Mouse (Mus musculus): ENCODE data around the gene Gm7735.
"Not testable (repeated sequence)": the region's sequence is repeated elsewhere in the genome, so short reads cannot be mapped to it uniquely, and the experiment has no call there.

The Gm7735 gene

DNA sequence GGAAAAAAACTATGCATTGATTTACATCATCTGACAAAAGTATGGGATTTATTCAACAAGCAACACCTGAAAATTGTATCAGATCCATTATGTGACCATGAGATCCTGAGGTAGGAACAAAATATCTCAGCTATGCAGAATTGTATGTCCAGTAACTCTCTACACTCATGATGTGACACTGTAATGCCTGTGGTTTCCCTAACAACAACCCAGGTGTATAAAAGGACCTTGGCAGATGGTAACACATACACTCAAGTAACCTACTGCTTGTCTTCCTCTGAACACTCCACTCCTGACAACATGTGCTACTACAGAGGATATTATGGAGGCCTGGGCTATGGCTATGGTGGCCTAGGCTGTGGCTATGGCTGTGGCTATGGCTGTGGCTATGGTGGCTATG is at the start of gene Gm7735:
Gene Gm7735 (plus strand): TSS at position 301 of the 400 bp plus-strand sequence.
- not testable (repeated sequence) for DNase-seq (ENCODE audit: extremely low spot score)

DNA sequence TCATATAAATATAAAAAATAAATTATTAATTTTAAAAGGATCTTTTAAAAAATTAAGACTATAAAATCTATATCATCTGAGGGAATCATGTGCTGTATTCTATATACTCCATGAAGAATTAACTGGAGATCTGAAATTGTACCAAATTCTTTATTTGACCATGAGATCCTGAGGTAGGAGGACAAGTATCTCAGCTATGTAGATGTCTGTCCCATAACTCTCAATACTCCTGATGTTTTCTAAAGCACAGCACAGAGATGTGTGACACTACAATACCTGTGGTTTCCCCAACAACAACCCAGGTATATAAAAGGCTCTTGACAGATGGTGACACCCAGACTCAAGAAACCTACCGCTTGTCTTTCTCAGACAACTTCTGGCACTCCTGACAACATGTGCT is 28.7 kb upstream of the Gm7735 start, which contains the start of gene Gm6358:
Gene Gm6358 (plus strand): TSS at position 301 of the 400 bp plus-strand sequence.
- DNase-seq (ENCODE audit: extremely low spot score), result no peak

DNA sequence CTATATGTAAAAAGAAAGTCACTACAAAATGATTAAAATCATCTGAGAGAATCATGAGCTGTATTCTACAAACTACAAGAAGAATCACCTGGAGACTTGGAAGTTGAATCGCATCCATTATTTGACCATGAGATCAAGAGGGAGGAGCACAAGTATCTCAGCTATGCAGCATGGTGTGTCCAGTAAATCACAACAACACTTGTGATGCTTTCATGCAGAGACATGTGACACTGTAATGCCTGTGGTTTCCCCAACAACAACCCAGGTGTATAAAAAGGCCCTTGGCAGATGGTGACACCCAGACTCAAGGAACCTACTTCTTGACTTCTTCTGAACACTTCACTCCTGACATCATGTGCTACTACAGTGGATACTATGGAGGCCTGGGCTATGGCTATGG is 18.5 kb upstream of the Gm7735 start, which contains the start of gene Gm10061:
Gene Gm10061 (plus strand): TSS at position 301 of the 400 bp plus-strand sequence.
- no peak for DNase-seq (ENCODE audit: extremely low spot score)

DNA sequence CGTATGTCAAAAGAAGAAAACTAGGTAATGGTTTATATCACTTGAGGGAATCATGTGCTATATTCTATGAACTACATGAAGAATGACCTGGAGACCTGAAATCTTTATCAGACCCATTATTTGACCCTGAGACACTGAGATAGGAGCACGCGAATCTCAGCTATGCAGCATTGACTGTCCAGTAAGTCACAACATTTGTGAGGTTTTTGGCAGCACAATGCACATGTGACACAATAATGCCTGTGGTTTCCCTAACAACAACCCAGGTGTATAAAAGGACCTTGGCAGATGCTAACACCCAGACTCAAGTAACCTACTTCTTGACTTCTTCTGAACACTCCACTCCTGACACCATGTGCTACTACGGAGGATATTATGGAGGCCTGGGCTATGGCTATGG is 11.6 kb upstream of the Gm7735 start, which contains the start of gene Gm9789:
Gene Gm9789 (plus strand): TSS at position 301 of the 400 bp plus-strand sequence.
- no peak for DNase-seq (ENCODE audit: extremely low spot score)

DNA sequence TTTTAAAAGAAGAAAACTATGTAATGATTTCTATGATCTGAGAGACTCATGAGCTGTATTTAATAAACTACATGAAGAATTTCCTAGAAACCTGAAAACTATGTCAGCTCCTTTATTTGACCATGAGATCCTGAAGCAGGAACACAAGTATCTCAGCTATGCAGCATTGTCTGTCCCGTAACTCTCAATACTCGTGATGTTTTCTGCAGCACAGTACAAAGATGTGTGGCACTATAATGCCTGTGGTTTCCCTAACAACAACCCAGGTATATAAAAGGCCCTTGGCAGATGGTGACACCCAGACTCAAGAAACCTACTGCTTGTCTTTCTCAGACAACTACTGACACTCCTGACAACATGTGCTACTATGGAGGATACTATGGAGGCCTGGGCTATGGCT is 5.1 kb downstream of the Gm7735 start, which contains the start of gene 1110057P08Rik:
Gene 1110057P08Rik (plus strand): TSS at position 301 of the 400 bp plus-strand sequence.
- no peak for DNase-seq (ENCODE audit: extremely low spot score)

DNA sequence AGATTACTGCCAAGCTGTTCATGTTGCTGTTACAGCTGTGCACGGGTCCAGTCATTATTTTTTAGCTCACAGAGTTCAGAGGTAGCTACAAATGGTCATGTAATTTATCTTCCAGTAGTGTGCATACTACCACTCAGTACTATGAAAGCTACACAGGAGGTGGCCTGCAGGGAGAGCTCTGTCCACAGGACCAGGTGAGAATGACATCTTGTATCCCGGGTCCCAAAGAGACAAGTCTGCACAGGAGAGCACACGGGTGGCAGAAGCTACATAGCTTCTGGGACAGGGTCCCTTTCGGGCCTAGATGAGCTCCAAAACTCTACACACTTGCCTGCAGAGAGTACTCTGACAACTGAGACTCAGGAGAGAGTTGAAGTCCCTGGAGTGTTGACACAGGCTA is 19.3 kb downstream of the Gm7735 start:
- no peak for DNase-seq (ENCODE audit: extremely low spot score)

DNA sequence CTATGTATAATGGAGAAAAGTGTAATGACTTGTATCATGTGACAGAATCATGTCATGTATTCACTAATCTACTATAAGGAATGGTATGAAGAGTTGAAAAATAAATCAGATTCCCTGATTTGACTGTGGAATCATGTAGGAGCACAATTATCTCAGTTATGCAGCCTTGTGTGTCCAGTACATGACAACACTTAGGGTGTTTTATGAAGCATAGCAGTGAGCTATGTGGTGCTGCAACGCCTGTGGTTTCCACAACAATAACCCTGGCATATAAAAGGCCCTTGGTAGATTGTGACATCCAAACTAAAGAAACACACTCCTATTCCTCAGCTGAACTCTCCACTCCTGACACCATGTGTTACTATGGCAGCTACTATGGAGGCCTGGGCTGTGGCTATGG is 36.3 kb downstream of the Gm7735 start, which contains the start of gene Krtap20-2:
Gene Krtap20-2 (plus strand): TSS at position 301 of the 400 bp plus-strand sequence.
- no peak for DNase-seq (ENCODE audit: extremely low spot score)
